13 mouse cellular contexts compared by ENCODE assay signal in genomic region chr9:119974609-119975008, GRCm38 (mm10). TPM values are rescaled to one million over a fixed set of nuclear protein-coding genes. Genes with fewer than 3 reads are reported as not detected.
DNase-seq lines count a peak whose midpoint lies in the region; ATAC-seq and TF ChIP-seq lines count a peak whose summit lies in the region.
"Had no signal": no experiment of that assay in that cellular context is flagged by ENCODE, and none has a peak within 500 bp of the region (broad histone marks: within the 10 kb centered on the region; RNA-seq: fewer than 3 reads in every experiment).

No protein-coding gene starts in this region.

- peaks cover 11% of the 10 kb centered on the region for H3K4me1 ChIP-seq in forebrain, postnatal 0 days (ENCODE audit: insufficient read depth)
- peaks cover 49% of the 10 kb centered on the region for H3K4me1 ChIP-seq in forebrain, embryonic 10.5 days
- H3K4me1 ChIP-seq in liver, embryonic 14.5 days (replicated peaks; ENCODE audit: control insufficient read depth in 2 of 2, insufficient read depth in 2 of 2, low read length in 1 of 2): peaks cover 0 to 14% of the 10 kb centered on the region in 2 experiments; a peak in 3 of 4 replicates
- peaks cover 45% of the 10 kb centered on the region for H3K4me1 ChIP-seq in liver, embryonic 12.5 days
- H3K4me1 ChIP-seq in CH12.LX (ENCODE audit: control insufficient read depth in 1 of 2, insufficient read depth in 2 of 2): peaks cover 21 to 53% of the 10 kb centered on the region in 2 experiments

- H3K9ac ChIP-seq in forebrain, postnatal 0 days: no peak overlapping the region
- H3K9ac ChIP-seq in liver, embryonic 14.5 days (replicated peaks): no peak overlapping the region
- no peak overlapping the region for H3K9ac ChIP-seq in liver, embryonic 12.5 days
- H3K9ac ChIP-seq in CH12.LX (ENCODE audit: insufficient read depth, low read depth): no peak overlapping the region
- H3K9ac ChIP-seq: intestine, embryonic 15.5 days had no signal

- TF ChIP-seq POLR2A in CH12.LX (IDR thresholded peaks at IDR 0.05; ENCODE audit: low read depth, low read length): no peak

- dilution Hi-C loops in CH12.LX (cut with MboI; ENCODE audit: extremely low pct_ligation_motif_present, extremely low pct_unique_long_range_greater_than_20kb, low sequenced_read_pairs): no loop called here

- H3K4me2 ChIP-seq in forebrain, postnatal 0 days (ENCODE audit: low read depth): no peak overlapping the region
- no peak overlapping the region for H3K4me2 ChIP-seq in liver, embryonic 14.5 days (ENCODE audit: low read depth)
- no peak overlapping the region for H3K4me2 ChIP-seq in liver, embryonic 12.5 days
- H3K4me2 ChIP-seq in CH12.LX (ENCODE audit: insufficient read depth, low read depth, poor library complexity, severe bottlenecking): no peak overlapping the region
- H3K4me2 ChIP-seq: intestine, embryonic 15.5 days; midbrain, embryonic 11.5 days had no signal

- H3K36me3 ChIP-seq in forebrain, postnatal 0 days (ENCODE audit: insufficient read depth): no peaks in the 10 kb centered on the region
- H3K36me3 ChIP-seq in forebrain, embryonic 10.5 days (replicated peaks): peaks cover 51% of the 10 kb centered on the region
- no peaks in the 10 kb centered on the region for H3K36me3 ChIP-seq in liver, embryonic 14.5 days (replicated peaks; ENCODE audit: control insufficient read depth, insufficient read depth, low read depth)
- H3K36me3 ChIP-seq in liver, embryonic 12.5 days: peaks cover 38% of the 10 kb centered on the region
- peaks cover 39 to 53% of the 10 kb centered on the region in 2 experiments for H3K36me3 ChIP-seq in CH12.LX (replicated peaks in 1 of 2; ENCODE audit: control insufficient read depth in 1 of 2, insufficient read depth in 1 of 2, low read length in 1 of 2)

- no peaks in the 10 kb centered on the region for H3K9me3 ChIP-seq in forebrain, postnatal 0 days (ENCODE audit: low read length)
- H3K9me3 ChIP-seq in forebrain, embryonic 10.5 days: 0 out of 2 replicates have a peak, but pooled peaks cover 3% of the 10 kb centered on the region
- H3K9me3 ChIP-seq in liver, embryonic 14.5 days (ENCODE audit: control insufficient read depth, low read length): no peaks in the 10 kb centered on the region
- no peaks in the 10 kb centered on the region for H3K9me3 ChIP-seq in liver, embryonic 12.5 days (replicated peaks)
- peaks cover 2% of the 10 kb centered on the region for H3K9me3 ChIP-seq in CH12.LX (replicated peaks; ENCODE audit: low read length)
- H3K9me3 ChIP-seq: intestine, embryonic 15.5 days had no signal

- ATAC-seq in forebrain, postnatal 0 days: no peak
- ATAC-seq in liver, embryonic 14.5 days (ENCODE audit: insufficient read depth): no peak
- no peak for ATAC-seq in liver, embryonic 12.5 days
- ATAC-seq: intestine, embryonic 15.5 days had no signal

- in situ Hi-C loops in CH12.LX (cut with MboI; ENCODE audit: low pct_ligation_motif_present, low pct_unique_long_range_greater_than_20kb, low sequenced_read_pairs): no loop called here

- H3K27me3 ChIP-seq in forebrain, postnatal 0 days (ENCODE audit: insufficient read depth, low read length): no peaks in the 10 kb centered on the region
- H3K27me3 ChIP-seq in forebrain, embryonic 10.5 days (ENCODE audit: poor library complexity, severe bottlenecking): no peaks in the 10 kb centered on the region
- no peaks in the 10 kb centered on the region for H3K27me3 ChIP-seq in liver, embryonic 14.5 days (ENCODE audit: control insufficient read depth, insufficient read depth, low read length)
- no peaks in the 10 kb centered on the region for H3K27me3 ChIP-seq in liver, embryonic 12.5 days (replicated peaks)
- no peaks in the 10 kb centered on the region for H3K27me3 ChIP-seq in CH12.LX (replicated peaks)
- H3K27me3 ChIP-seq: intestine, embryonic 15.5 days had no signal

- no peak overlapping the region for H3K27ac ChIP-seq in forebrain, postnatal 0 days (ENCODE audit: low read depth, low read length)
- no peak overlapping the region for H3K27ac ChIP-seq in forebrain, embryonic 10.5 days
- no peak overlapping the region for H3K27ac ChIP-seq in liver, embryonic 14.5 days
- H3K27ac ChIP-seq in liver, embryonic 12.5 days: no peak overlapping the region
- H3K27ac ChIP-seq in CH12.LX (ENCODE audit: insufficient read depth, low read depth): no peak overlapping the region
- H3K27ac ChIP-seq: intestine, embryonic 15.5 days had no signal

- H3K79me2 ChIP-seq in CH12.LX (replicated peaks; ENCODE audit: control insufficient read depth, extremely low read depth, insufficient read depth, poor library complexity, severe bottlenecking): peaks cover 12% of the 10 kb centered on the region

- no peak for TF ChIP-seq EP300 in liver, embryonic 14.5 days (IDR thresholded peaks at IDR 0.05; ENCODE audit: low read depth)
- no peak for TF ChIP-seq EP300 in CH12.LX (IDR thresholded peaks at IDR 0.05; ENCODE audit: low read length)

- TF ChIP-seq CTCF in forebrain, postnatal 0 days (IDR thresholded peaks at IDR 0.05; ENCODE audit: low read depth): peak; percentile 32
- TF ChIP-seq CTCF in liver, embryonic 14.5 days (IDR thresholded peaks at IDR 0.05; ENCODE audit: low read depth): 0 out of 2 replicates have a peak, but pooled peaks have one; percentile 18
- TF ChIP-seq CTCF in CH12.LX (conservative IDR thresholded peaks at IDR 0.05 in 1 of 2, IDR thresholded peaks at IDR 0.05 in 1 of 2; ENCODE audit: low read depth in 2 of 2, low read length in 2 of 2): peak in 1 of 2 experiments; percentile 39; a peak in 2 of 4 replicates

- 80% methylated on average over 5 of the region's 5 CpGs for WGBS in forebrain, postnatal 0 days
- 82% methylated on average over 5 of the region's 5 CpGs for WGBS in forebrain, embryonic 10.5 days
- 70% methylated on average over 5 of the region's 5 CpGs for WGBS in liver, embryonic 14.5 days (ENCODE audit: insufficient replicate concordance)
- WGBS in liver, embryonic 12.5 days (ENCODE audit: insufficient replicate concordance): 67% methylated on average over 5 of the region's 5 CpGs

- TF ChIP-seq RAD21 in CH12.LX (IDR thresholded peaks at IDR 0.05; ENCODE audit: low read depth, low read length): no peak; the same call in 1 of the 2 replicates

- DNase-seq in forebrain, postnatal 0 days: no peak
- DNase-seq in forebrain, embryonic 10.5 days (ENCODE audit: extremely low spot score, low spot score): no peak
- DNase-seq in liver, embryonic 14.5 days (ENCODE audit: low read depth in 3 of 3, low spot score in 3 of 3): no peak
- no peak for DNase-seq in CH12.LX (ENCODE audit: extremely low read depth)
- DNase-seq in induced T-regulatory cell, adult 2 months (ENCODE audit: low read depth): peak; percentile 73
- DNase-seq in yolk sac, embryonic 10.5 days (ENCODE audit: low spot score): no peak
- DNase-seq in cerebellum, adult 11 months: no peak
- DNase-seq: cerebellum, adult 9-10 months; heart, adult 18-20 months had no signal

- H3K4me3 ChIP-seq in forebrain, postnatal 0 days (ENCODE audit: low read depth, low read length): no peak overlapping the region
- no peak overlapping the region for H3K4me3 ChIP-seq in forebrain, embryonic 10.5 days
- no peak overlapping the region for H3K4me3 ChIP-seq in liver, embryonic 14.5 days (ENCODE audit: insufficient read depth in 1 of 2, low read depth in 2 of 2, low read length in 2 of 2)
- H3K4me3 ChIP-seq in liver, embryonic 12.5 days: no peak overlapping the region
- H3K4me3 ChIP-seq in CH12.LX (replicated peaks in 1 of 3; ENCODE audit: low read depth in 2 of 3, low read length in 2 of 3, poor library complexity in 1 of 3): no peak overlapping the region
- H3K4me3 ChIP-seq: intestine, embryonic 15.5 days had no signal

RNA-seq across cellular contexts. Expression of gene Csrnp1, which starts 9.8 kb away (rescaled TPM):
- 6.3 and 10.9 TPM in 2 replicates for total RNA-seq in forebrain, postnatal 0 days (2014; rRNA removed)
- polyA plus RNA-seq in forebrain, postnatal 0 days (2015; fragmentation: Nextera tagmentation; extraction: Ambion mirVana): 2.2 and 2.7 TPM in 2 replicates
- 3.3 and 4.2 TPM in 2 replicates for polyA plus RNA-seq in forebrain, embryonic 10.5 days (2016; fragmentation: Nextera tagmentation; extraction: Ambion mirVana)
- 2.1 and 2.2 TPM in 2 replicates for polyA plus RNA-seq in liver, embryonic 14.5 days (2012; rRNA removed)
- 0.38 and 0.44 TPM in 2 replicates for polyA plus RNA-seq in liver, embryonic 14.5 days (2014; fragmentation: Nextera tagmentation; extraction: Ambion mirVana)
- 1.5 and 1.9 TPM in 2 replicates for polyA plus RNA-seq in liver, embryonic 12.5 days (2016; fragmentation: Nextera tagmentation; extraction: Ambion mirVana)
- total RNA-seq in CH12.LX (2012; rRNA removed): 15.5 and 15.7 TPM in 2 replicates
- 5.7 and 8.6 TPM in 2 replicates for total RNA-seq in CH12.LX (2014; rRNA removed)
- polyA plus RNA-seq in CH12.LX (2012; ENCODE audit: insufficient read length, low read depth): 7.8 and 8.1 TPM in 2 replicates

RNA-seq across cellular contexts. Expression of gene Ttc21a, which starts 37.2 kb away (rescaled TPM):
- total RNA-seq in forebrain, postnatal 0 days (2014; rRNA removed): 2.5 and 4.3 TPM in 2 replicates
- polyA plus RNA-seq in forebrain, postnatal 0 days (2015; fragmentation: Nextera tagmentation; extraction: Ambion mirVana): 0.45 and 0.85 TPM in 2 replicates
- 0.31 and 0.42 TPM in 2 replicates for polyA plus RNA-seq in forebrain, embryonic 10.5 days (2016; fragmentation: Nextera tagmentation; extraction: Ambion mirVana)
- polyA plus RNA-seq in liver, embryonic 14.5 days (2012; rRNA removed): 0.22 and 0.28 TPM in 2 replicates
- polyA plus RNA-seq in liver, embryonic 14.5 days (2014; fragmentation: Nextera tagmentation; extraction: Ambion mirVana): 0.11 and 0.25 TPM in 2 replicates
- 0.06 and 0.07 TPM in 2 replicates for polyA plus RNA-seq in liver, embryonic 12.5 days (2016; fragmentation: Nextera tagmentation; extraction: Ambion mirVana)
- total RNA-seq in CH12.LX (2012; rRNA removed): 0.13 and 0.21 TPM in 2 replicates
- total RNA-seq in CH12.LX (2014; rRNA removed): 0.19 TPM in 1 of 2 replicates, not detected in the other
- 0.47 and 0.48 TPM in 2 replicates for polyA plus RNA-seq in CH12.LX (2012; ENCODE audit: insufficient read length, low read depth)
- total RNA-seq: heart, postnatal 25 days had no signal

RNA-seq across cellular contexts. Expression of gene Gorasp1, which starts 37.2 kb away (rescaled TPM):
- 15.3 and 27.9 TPM in 2 replicates for total RNA-seq in forebrain, postnatal 0 days (2014; rRNA removed)
- polyA plus RNA-seq in forebrain, postnatal 0 days (2015; fragmentation: Nextera tagmentation; extraction: Ambion mirVana): 20.3 and 24.0 TPM in 2 replicates
- polyA plus RNA-seq in forebrain, embryonic 10.5 days (2016; fragmentation: Nextera tagmentation; extraction: Ambion mirVana): 29.9 and 30.4 TPM in 2 replicates
- polyA plus RNA-seq in liver, embryonic 14.5 days (2012; rRNA removed): 6.1 and 6.3 TPM in 2 replicates
- polyA plus RNA-seq in liver, embryonic 14.5 days (2014; fragmentation: Nextera tagmentation; extraction: Ambion mirVana): 9.1 and 9.4 TPM in 2 replicates
- polyA plus RNA-seq in liver, embryonic 12.5 days (2016; fragmentation: Nextera tagmentation; extraction: Ambion mirVana): 14.9 and 15.9 TPM in 2 replicates
- 10.9 and 12.6 TPM in 2 replicates for total RNA-seq in CH12.LX (2012; rRNA removed)
- 8.7 TPM in 2 replicates for total RNA-seq in CH12.LX (2014; rRNA removed)
- 8.6 and 9.2 TPM in 2 replicates for polyA plus RNA-seq in CH12.LX (2012; ENCODE audit: insufficient read length, low read depth)

RNA-seq across cellular contexts. Expression of gene Xirp1, which starts 48.8 kb away (rescaled TPM):
- total RNA-seq in forebrain, postnatal 0 days (2014; rRNA removed): not detected in 2 replicates
- polyA plus RNA-seq in forebrain, postnatal 0 days (2015; fragmentation: Nextera tagmentation; extraction: Ambion mirVana): not detected in 2 replicates
- not detected in 2 replicates for polyA plus RNA-seq in forebrain, embryonic 10.5 days (2016; fragmentation: Nextera tagmentation; extraction: Ambion mirVana)
- polyA plus RNA-seq in liver, embryonic 14.5 days (2012; rRNA removed): not detected in 2 replicates
- not detected in 2 replicates for polyA plus RNA-seq in liver, embryonic 14.5 days (2014; fragmentation: Nextera tagmentation; extraction: Ambion mirVana)
- polyA plus RNA-seq in liver, embryonic 12.5 days (2016; fragmentation: Nextera tagmentation; extraction: Ambion mirVana): 0.02 and 0.07 TPM in 2 replicates
- not detected in 2 replicates for total RNA-seq in CH12.LX (2012; rRNA removed)
- not detected in 2 replicates for total RNA-seq in CH12.LX (2014; rRNA removed)
- polyA plus RNA-seq in CH12.LX (2012; ENCODE audit: insufficient read length, low read depth): not detected in 2 replicates
- polyA plus RNA-seq: midbrain, embryonic 11.5 days had no signal
